Mouse (Mus musculus) MEL (cell line): Measurements from ENCODE around the gene Cort. TPM values are rescaled to one million over a fixed set of nuclear protein-coding genes. Genes with fewer than 3 reads are reported as not detected.
A peak's percentile ranks its signal among the peaks of the same experiment; 100 is the strongest.
"Not testable (repeated sequence)": the region's sequence is repeated elsewhere in the genome, so short reads cannot be mapped to it uniquely, and the experiment has no call there.

ENCODE experiments used
- DNase-seq: peaks from one replicate; pipeline ENCODE4 v3.0.0; 2011; ENCODE audit warnings: low read depth, low spot score
- H3K27ac ChIP-seq: 2 replicates; pipeline ENCODE4 v1.5.1; 2012; ENCODE audit warnings: low read depth, mild to moderate bottlenecking, control low read depth, low read length, moderate library complexity; ENCODE audit not compliant: control insufficient read depth
- H3K27me3 ChIP-seq, 2 experiments: fragments of 150-350 bp in 1 of 2; sonication (generic) in 1 of 2; 2 replicates each; pipeline ENCODE4 v1.6.1; 2012; ENCODE audit warnings: low read length in 2 of 2, mild to moderate bottlenecking in 2 of 2, improper control_type of control experiment in 1 of 2, moderate library complexity in 1 of 2; ENCODE audit not compliant: insufficient read depth in 2 of 2, control insufficient read depth in 1 of 2
- H3K36me3 ChIP-seq, 2 experiments: 2 replicates each; pipeline ENCODE4 v1.6.1; 2012 to 2014; ENCODE audit warnings: low read length in 2 of 2, improper control_type of control experiment in 1 of 2, inconsistent platforms in 1 of 2, mild to moderate bottlenecking in 1 of 2; ENCODE audit not compliant: insufficient read depth in 2 of 2, control insufficient read depth in 1 of 2
- H3K4me1 ChIP-seq, 2 experiments: fragments of 150-350 bp in 1 of 2; sonication (generic) in 1 of 2; 2 replicates each; pipeline ENCODE4 v1.6.1; 2012; ENCODE audit warnings: low read length in 2 of 2, improper control_type of control experiment in 1 of 2, mild to moderate bottlenecking in 1 of 2; ENCODE audit not compliant: insufficient read depth in 2 of 2, control insufficient read depth in 1 of 2
- H3K4me3 ChIP-seq, 2 experiments: fragments of 150-350 bp in 1 of 2; sonication (generic) in 1 of 2; 2 replicates each; pipeline ENCODE4 v1.5.1; 2012; ENCODE audit warnings: low read depth in 2 of 2, low read length in 2 of 2, mild to moderate bottlenecking in 2 of 2, moderate library complexity in 2 of 2, control low read depth in 1 of 2, improper control_type of control experiment in 1 of 2; ENCODE audit not compliant: control insufficient read depth in 1 of 2, insufficient read depth in 1 of 2
- H3K79me2 ChIP-seq: 2 replicates; pipeline ENCODE4 v1.6.1; 2012; ENCODE audit warnings: mild to moderate bottlenecking, low read length, moderate library complexity; ENCODE audit not compliant: control insufficient read depth, poor library complexity, insufficient read depth
- H3K9ac ChIP-seq: 2 replicates; pipeline ENCODE4 v1.6.1; 2012; ENCODE audit warnings: low read depth, mild to moderate bottlenecking, control low read depth, low read length, moderate library complexity; ENCODE audit not compliant: control insufficient read depth, poor library complexity, severe bottlenecking
- H3K9me3 ChIP-seq: fragments of 150-350 bp; sonication (generic); replicated peaks from 2 replicates; pipeline ENCODE4 v1.6.1; 2012; ENCODE audit warnings: mild to moderate bottlenecking, low read length, improper control_type of control experiment, moderate library complexity; ENCODE audit not compliant: insufficient read depth
- BHLHE40 ChIP-seq: IDR thresholded peaks from 2 replicates; pipeline ENCODE4 v1.6.1; 2012; ENCODE audit warnings: low read depth, mild to moderate bottlenecking, inconsistent platforms, low read length, improper control_type of control experiment, borderline replicate concordance
- E2F4 ChIP-seq: IDR thresholded peaks from 2 replicates; pipeline ENCODE4 v1.6.1; 2011; ENCODE audit warnings: low read depth, low read length, improper control_type of control experiment, borderline replicate concordance
- EP300 ChIP-seq, 2 experiments: IDR thresholded peaks; 2 replicates each; pipeline ENCODE4 v1.6.1; 2011; ENCODE audit warnings: improper control_type of control experiment in 2 of 2, low read length in 2 of 2, low read depth in 1 of 2, mild to moderate bottlenecking in 1 of 2
- ETS1 ChIP-seq: IDR thresholded peaks from 2 replicates; pipeline ENCODE4 v1.6.1; 2012; ENCODE audit warnings: low read depth, mild to moderate bottlenecking, inconsistent platforms, low read length, improper control_type of control experiment, moderate library complexity
- GABPA ChIP-seq: IDR thresholded peaks from 2 replicates; pipeline ENCODE4 v1.6.1; 2012; ENCODE audit warnings: low read depth, mild to moderate bottlenecking, inconsistent platforms, low read length, improper control_type of control experiment, moderate library complexity
- GATA1 ChIP-seq: IDR thresholded peaks from 2 replicates; pipeline ENCODE4 v1.6.1; 2011; ENCODE audit warnings: low read depth, low read length, improper control_type of control experiment
- KAT2A ChIP-seq: conservative IDR thresholded peaks from 2 replicates; pipeline ENCODE4 v1.6.1; 2012; ENCODE audit warnings: low read depth, low read length, improper control_type of control experiment, inconsistent platforms
- MAFK ChIP-seq: IDR thresholded peaks from 2 replicates; pipeline ENCODE4 v1.6.1; 2011; ENCODE audit warnings: low read depth, mild to moderate bottlenecking, low read length, improper control_type of control experiment, borderline replicate concordance
- POLR2A ChIP-seq, 2 experiments: IDR thresholded peaks; 2 replicates each; pipeline ENCODE4 v1.6.1; 2011 to 2012; ENCODE audit warnings: low read length in 2 of 2, mild to moderate bottlenecking in 2 of 2, control low read depth in 1 of 2, improper control_type of control experiment in 1 of 2, low read depth in 1 of 2, moderate library complexity in 1 of 2; ENCODE audit not compliant: control insufficient read depth in 1 of 2, insufficient read depth in 1 of 2, poor library complexity in 1 of 2
- POLR2AphosphoS5 ChIP-seq: IDR thresholded peaks from 2 replicates; pipeline ENCODE4 v1.6.1; 2012; ENCODE audit warnings: low read depth, borderline replicate concordance, mild to moderate bottlenecking, inconsistent platforms, low read length, moderate library complexity, mixed read lengths
- RAD21 ChIP-seq: IDR thresholded peaks from 2 replicates; pipeline ENCODE4 v1.6.1; 2011; ENCODE audit warnings: mild to moderate bottlenecking, low read depth, low read length, improper control_type of control experiment
- RCOR1 ChIP-seq: IDR thresholded peaks from 2 replicates; pipeline ENCODE4 v1.6.1; 2012; ENCODE audit warnings: low read depth, mild to moderate bottlenecking, inconsistent platforms, low read length, improper control_type of control experiment
- SIN3A ChIP-seq: IDR thresholded peaks from 2 replicates; pipeline ENCODE4 v1.6.1; 2012; ENCODE audit warnings: low read length, improper control_type of control experiment, inconsistent platforms
- TAL1 ChIP-seq: IDR thresholded peaks from 2 replicates; pipeline ENCODE4 v1.6.1; 2012; ENCODE audit warnings: mild to moderate bottlenecking, inconsistent platforms, low read length, moderate library complexity, mixed read lengths
- TBP ChIP-seq: IDR thresholded peaks from 2 replicates; pipeline ENCODE4 v1.8.0; 2011; ENCODE audit warnings: low read depth, low read length, improper control_type of control experiment
- TCF12 ChIP-seq: IDR thresholded peaks from 2 replicates; pipeline ENCODE4 v1.6.1; 2014; ENCODE audit warnings: low read depth, mild to moderate bottlenecking, inconsistent platforms, low read length, improper control_type of control experiment, moderate library complexity
- USF1 ChIP-seq: IDR thresholded peaks from 2 replicates; pipeline ENCODE4 v1.6.1; 2014; ENCODE audit warnings: low read depth, mild to moderate bottlenecking, inconsistent platforms, low read length, improper control_type of control experiment, moderate library complexity
- ZNF384 ChIP-seq: IDR thresholded peaks from 2 replicates; pipeline ENCODE4 v1.6.1; 2012; ENCODE audit warnings: low read depth, mild to moderate bottlenecking, inconsistent platforms, low read length, improper control_type of control experiment
- polyA plus RNA-seq, 2 experiments: library from polyadenylated mRNA; stranded (reverse) in 1 of 2; unstranded in 1 of 2; fragments of >175 nt in 1 of 2; fragments of >200 nt in 1 of 2; gene quantifications; 2 replicates each; pipeline versions ENCODE4 v1.2.1 to v1.2.4; 2012; ENCODE audit warnings: low replicate concordance in 2 of 2, low read depth in 1 of 2; ENCODE audit not compliant: insufficient read length in 2 of 2, insufficient read depth in 1 of 2, missing spikeins in 1 of 2
- total RNA-seq: library from RNA; depleted of rRNA; stranded (reverse); fragments of 300-350 nt; gene quantifications from 2 replicates; pipeline ENCODE4 v1.2.3, GENCODE M21; 2012

Gene Cort
- total and polyA plus RNA-seq, 3 experiments = 0.39 to 2.0 TPM; not detected in 1

GRCm38 (mm10) chr4:149169926-149170325, 43.4 kb upstream of the Cort start:
- H3K9ac ChIP-seq = peak overlapping the region; percentile 26
- not testable (repeated sequence) for H3K27me3 ChIP-seq, H3K9me3 ChIP-seq, H3K79me2 ChIP-seq, DNase-seq
- TF ChIP-seq ZNF384 = peak; percentile 4; the same call in 1 of the 2 replicates
- H3K4me1 ChIP-seq = peaks cover 7 to 21% of the 10 kb centered on the region in 2 experiments
- H3K4me3 ChIP-seq = peak overlapping the region in 1 of 2 experiments; percentile 19; a peak in 1 of 4 replicates
- H3K36me3 ChIP-seq = peaks cover 0 to 26% of the 10 kb centered on the region in 2 experiments; a peak in 2 of 4 replicates
- H3K27ac ChIP-seq = peak overlapping the region; percentile 68

GRCm38 (mm10) chr4:149168016-149168415, 41.5 kb upstream of the Cort start:
- no peaks in the 10 kb centered on the region for H3K9me3 ChIP-seq
- DNase-seq = peak; percentile 67
- peaks cover 0 to 34% of the 10 kb centered on the region in 2 experiments; a peak in 2 of 4 replicates for H3K36me3 ChIP-seq
- peak overlapping the region; percentile 67 to 87 for H3K4me3 ChIP-seq
- peaks cover 7 to 24% of the 10 kb centered on the region in 2 experiments for H3K4me1 ChIP-seq
- peak overlapping the region; percentile 90 for H3K27ac ChIP-seq
- no peak for TF ChIP-seq KAT2A
- TF ChIP-seq E2F4 = no peak
- 0 out of 2 replicates have a peak, but pooled peaks have one; percentile 22 for TF ChIP-seq TBP
- peak; percentile 96 for TF ChIP-seq ZNF384
- TF ChIP-seq RCOR1 = peak; percentile 49; the same call in 1 of the 2 replicates
- TF ChIP-seq POLR2A (IDR thresholded peaks at IDR 0.05; ENCODE audit: control insufficient read depth in 1 of 2, insufficient read depth in 1 of 2, low read depth in 1 of 2, low read length in 2 of 2, poor library complexity in 1 of 2) = no peak
- no peak for TF ChIP-seq GABPA
- TF ChIP-seq GATA1 = peak; percentile 76
- TF ChIP-seq ETS1 = peak; percentile 51; the same call in 1 of the 2 replicates
- no peak for TF ChIP-seq RAD21
- TF ChIP-seq TCF12 = peak; percentile 43; the same call in 1 of the 2 replicates
- 0 out of 2 replicates have a peak, but pooled peaks have one; percentile 7 for TF ChIP-seq TAL1
- peak in 1 of 2 experiments; percentile 53; a peak in 1 of 4 replicates for TF ChIP-seq EP300 (IDR thresholded peaks at IDR 0.05; ENCODE audit: low read depth in 1 of 2, low read length in 2 of 2)
- no peak for TF ChIP-seq USF1
- no peak for TF ChIP-seq MAFK
- TF ChIP-seq BHLHE40 = no peak
- no peak for TF ChIP-seq POLR2AphosphoS5
- TF ChIP-seq SIN3A = 0 out of 2 replicates have a peak, but pooled peaks have one; percentile 31
- H3K9ac ChIP-seq = peak overlapping the region; percentile 88
- no peaks in the 10 kb centered on the region for H3K27me3 ChIP-seq
- peaks cover 17% of the 10 kb centered on the region for H3K79me2 ChIP-seq
